Mouse (Mus musculus): Measurements from ENCODE around the gene Lbr. TPM values are rescaled to one million over a fixed set of nuclear protein-coding genes. Genes with fewer than 3 reads are reported as not detected.

Gene Lbr
- total and polyA plus RNA-seq, 2 experiments from 2014 or later: 19.8 to 23.7 TPM

GRCm38 (mm10) chr1:181863431-181863830 is 20.6 kb upstream of the Lbr start:
- TF ChIP-seq CTCF (IDR thresholded peaks at IDR 0.05; ENCODE audit: low read depth): no peak
- Histone ChIP-seq H3K4me1 (ENCODE audit: insufficient read depth) (no peaks in the 10 kb centered on the region), H3K36me3 (ENCODE audit: insufficient read depth) (no peaks in the 10 kb centered on the region), H3K9me3 (ENCODE audit: low read length) (no peaks in the 10 kb centered on the region), H3K9ac (no peak overlapping the region), H3K27me3 (ENCODE audit: insufficient read depth, low read length) (no peaks in the 10 kb centered on the region), H3K4me2 (ENCODE audit: low read depth) (no peak overlapping the region), H3K27ac (ENCODE audit: low read depth, low read length) (no peak overlapping the region), H3K4me3 (ENCODE audit: low read depth, low read length) (no peak overlapping the region)
- ATAC-seq: no peak
- no peak for DNase-seq
- WGBS: 47% methylated on average over 8 of the region's 8 CpGs

- no peaks in the 10 kb centered on the region for H3K9me3 ChIP-seq (ENCODE audit: low read length)
- no peak overlapping the region for H3K27ac ChIP-seq (ENCODE audit: low read depth, low read length)
- H3K9ac ChIP-seq: no peak overlapping the region
- DNase-seq (no peak), ATAC-seq (no peak)
- no peak for TF ChIP-seq CTCF (IDR thresholded peaks at IDR 0.05; ENCODE audit: low read depth)
- no peak overlapping the region for H3K4me3 ChIP-seq (ENCODE audit: low read depth, low read length)
- no peaks in the 10 kb centered on the region for H3K27me3 ChIP-seq (ENCODE audit: insufficient read depth, low read length)
- no peaks in the 10 kb centered on the region for H3K4me1 ChIP-seq (ENCODE audit: insufficient read depth)
- 46% methylated on average over 16 of the region's 16 CpGs for WGBS
- H3K36me3 ChIP-seq (ENCODE audit: insufficient read depth): no peaks in the 10 kb centered on the region
- no peak overlapping the region for H3K4me2 ChIP-seq (ENCODE audit: low read depth)
Measured at GRCm38 (mm10) chr1:181862676-181863374, 20.0 kb upstream of the Lbr start.

- H3K9ac ChIP-seq: no peak overlapping the region
- no peak overlapping the region for H3K27ac ChIP-seq (ENCODE audit: low read depth, low read length)
- DNase-seq (no peak), ATAC-seq (no peak)
- no peaks in the 10 kb centered on the region for H3K9me3 ChIP-seq (ENCODE audit: low read length)
- H3K4me1 ChIP-seq (ENCODE audit: insufficient read depth): no peaks in the 10 kb centered on the region
- WGBS: 78% methylated on average over 2 of the region's 2 CpGs
- no peak overlapping the region for H3K4me3 ChIP-seq (ENCODE audit: low read depth, low read length)
- no peaks in the 10 kb centered on the region for H3K27me3 ChIP-seq (ENCODE audit: insufficient read depth, low read length)
- no peaks in the 10 kb centered on the region for H3K36me3 ChIP-seq (ENCODE audit: insufficient read depth)
- TF ChIP-seq CTCF (IDR thresholded peaks at IDR 0.05; ENCODE audit: low read depth): no peak
- H3K4me2 ChIP-seq (ENCODE audit: low read depth): no peak overlapping the region
Measured at GRCm38 (mm10) chr1:181861181-181861902, 18.5 kb upstream of the Lbr start.

GRCm38 (mm10) chr1:181860659-181861058 is 17.8 kb upstream of the Lbr start:
- Histone ChIP-seq H3K9ac (no peak overlapping the region), H3K27me3 (ENCODE audit: insufficient read depth, low read length) (no peaks in the 10 kb centered on the region), H3K4me2 (ENCODE audit: low read depth) (no peak overlapping the region), H3K4me3 (ENCODE audit: low read depth, low read length) (no peak overlapping the region), H3K4me1 (ENCODE audit: insufficient read depth) (no peaks in the 10 kb centered on the region), H3K9me3 (ENCODE audit: low read length) (no peaks in the 10 kb centered on the region), H3K36me3 (ENCODE audit: insufficient read depth) (no peaks in the 10 kb centered on the region), H3K27ac (ENCODE audit: low read depth, low read length) (no peak overlapping the region)
- TF ChIP-seq CTCF (IDR thresholded peaks at IDR 0.05; ENCODE audit: low read depth): no peak
- DNase-seq (no peak), ATAC-seq (no peak; the same call in 1 of the 2 replicates)
- WGBS: 55% methylated on average over 5 of the region's 5 CpGs

GRCm38 (mm10) chr1:181856329-181856728 is 13.5 kb upstream of the Lbr start:
- no peak for ATAC-seq
- Histone ChIP-seq H3K4me1 (ENCODE audit: insufficient read depth) (no peaks in the 10 kb centered on the region), H3K9ac (no peak overlapping the region), H3K4me2 (ENCODE audit: low read depth) (no peak overlapping the region), H3K27me3 (ENCODE audit: insufficient read depth, low read length) (no peaks in the 10 kb centered on the region), H3K27ac (ENCODE audit: low read depth, low read length) (no peak overlapping the region), H3K36me3 (ENCODE audit: insufficient read depth) (no peaks in the 10 kb centered on the region), H3K9me3 (ENCODE audit: low read length) (no peaks in the 10 kb centered on the region), H3K4me3 (ENCODE audit: low read depth, low read length) (no peak overlapping the region)
- TF ChIP-seq CTCF (IDR thresholded peaks at IDR 0.05; ENCODE audit: low read depth): no peak
- no peak for DNase-seq
- WGBS: 89% methylated on average over 2 of the region's 2 CpGs

- 94% methylated on average over 2 of the region's 2 CpGs for WGBS
- Histone ChIP-seq H3K9me3 (ENCODE audit: low read length) (no peaks in the 10 kb centered on the region), H3K27me3 (ENCODE audit: insufficient read depth, low read length) (no peaks in the 10 kb centered on the region), H3K27ac (ENCODE audit: low read depth, low read length) (no peak overlapping the region), H3K36me3 (ENCODE audit: insufficient read depth) (no peaks in the 10 kb centered on the region), H3K4me3 (ENCODE audit: low read depth, low read length) (no peak overlapping the region), H3K9ac (no peak overlapping the region), H3K4me1 (ENCODE audit: insufficient read depth) (no peaks in the 10 kb centered on the region), H3K4me2 (ENCODE audit: low read depth) (no peak overlapping the region)
- no peak for ATAC-seq
- DNase-seq: no peak
- TF ChIP-seq CTCF (IDR thresholded peaks at IDR 0.05; ENCODE audit: low read depth): no peak
Measured at GRCm38 (mm10) chr1:181854829-181855228, 12.0 kb upstream of the Lbr start.

- no peaks in the 10 kb centered on the region for H3K27me3 ChIP-seq (ENCODE audit: insufficient read depth, low read length)
- 16% methylated on average over 21 of the region's 21 CpGs for WGBS
- peak overlapping the region; percentile 26 for H3K4me2 ChIP-seq (ENCODE audit: low read depth)
- no peak overlapping the region for H3K9ac ChIP-seq
- DNase-seq: no peak
- H3K9me3 ChIP-seq (ENCODE audit: low read length): no peaks in the 10 kb centered on the region
- peak overlapping the region; percentile 11; the same call in 1 of the 2 replicates for H3K4me3 ChIP-seq (ENCODE audit: low read depth, low read length)
- ATAC-seq: no peak
- TF ChIP-seq CTCF (IDR thresholded peaks at IDR 0.05; ENCODE audit: low read depth): no peak
- no peaks in the 10 kb centered on the region for H3K36me3 ChIP-seq (ENCODE audit: insufficient read depth)
- H3K27ac ChIP-seq (ENCODE audit: low read depth, low read length): no peak overlapping the region
- H3K4me1 ChIP-seq (ENCODE audit: insufficient read depth): no peaks in the 10 kb centered on the region
Measured at GRCm38 (mm10) chr1:181853081-181853736, 10.4 kb upstream of the Lbr start.
